Mouse (Mus musculus) kidney, embryonic 15.5 days (tissue): ENCODE data around the gene Fcer1g. TPM values are rescaled to one million over a fixed set of nuclear protein-coding genes. Genes with fewer than 3 reads are reported as not detected.

Experiments used
- ATAC-seq: fragments of 200-750 bp; cut with Nextera tagmentation; replicated peaks from 2 replicates; pipeline ENCODE4 v1.8.0; 2017; ENCODE audit warnings: moderate TSS enrichment; ENCODE audit not compliant: low FRiP score
- H3K27ac ChIP-seq: fragments of 300-500 bp; sonication (generic); 2 replicates; pipeline ENCODE4 v1.5.1; 2015; ENCODE audit warnings: mild to moderate bottlenecking, inconsistent platforms
- H3K27me3 ChIP-seq: fragments of 300-500 bp; sonication (generic); 2 replicates; pipeline ENCODE4 v1.6.1; 2015; ENCODE audit warnings: inconsistent platforms
- H3K36me3 ChIP-seq: fragments of 300-500 bp; sonication (generic); 2 replicates; pipeline ENCODE4 v1.6.1; 2015; ENCODE audit warnings: inconsistent platforms
- H3K4me1 ChIP-seq: fragments of 300-500 bp; sonication (generic); 2 replicates; pipeline ENCODE4 v1.6.1; 2015; ENCODE audit warnings: inconsistent platforms
- H3K4me2 ChIP-seq: fragments of 300-500 bp; sonication (generic); 2 replicates; pipeline ENCODE4 v1.6.1; 2015; ENCODE audit warnings: moderate library complexity, mild to moderate bottlenecking, inconsistent platforms
- H3K4me3 ChIP-seq: fragments of 300-500 bp; sonication (generic); replicated peaks from 2 replicates; pipeline ENCODE4 v1.5.1; 2015; ENCODE audit warnings: mild to moderate bottlenecking, inconsistent platforms
- H3K9ac ChIP-seq: fragments of 300-500 bp; sonication (generic); 2 replicates; pipeline ENCODE4 v1.6.1; 2015; ENCODE audit warnings: mild to moderate bottlenecking, inconsistent platforms
- H3K9me3 ChIP-seq: fragments of 300-500 bp; sonication (generic); replicated peaks from 2 replicates; pipeline ENCODE4 v1.6.1; 2016; ENCODE audit warnings: inconsistent platforms
- WGBS: fragments of 180-500 bp; shearing (Covaris S2); methylation state at CpG from one replicate; pipeline ENCODE4 v1.1.7; 2015; ENCODE audit warnings: mixed read lengths; 5-methylcytosine and 5-hydroxymethylcytosine counted together
- polyA plus RNA-seq: library from polyadenylated mRNA; unstranded; fragments of >200 nt; fragmentation: Nextera tagmentation; extraction: Ambion mirVana; gene quantifications from 2 replicates; pipeline ENCODE4 v1.2.1, GENCODE M21; 2015

The Fcer1g gene
- polyA plus RNA-seq, 1 experiment from 2014 or later, result 36.9 TPM

DNA sequence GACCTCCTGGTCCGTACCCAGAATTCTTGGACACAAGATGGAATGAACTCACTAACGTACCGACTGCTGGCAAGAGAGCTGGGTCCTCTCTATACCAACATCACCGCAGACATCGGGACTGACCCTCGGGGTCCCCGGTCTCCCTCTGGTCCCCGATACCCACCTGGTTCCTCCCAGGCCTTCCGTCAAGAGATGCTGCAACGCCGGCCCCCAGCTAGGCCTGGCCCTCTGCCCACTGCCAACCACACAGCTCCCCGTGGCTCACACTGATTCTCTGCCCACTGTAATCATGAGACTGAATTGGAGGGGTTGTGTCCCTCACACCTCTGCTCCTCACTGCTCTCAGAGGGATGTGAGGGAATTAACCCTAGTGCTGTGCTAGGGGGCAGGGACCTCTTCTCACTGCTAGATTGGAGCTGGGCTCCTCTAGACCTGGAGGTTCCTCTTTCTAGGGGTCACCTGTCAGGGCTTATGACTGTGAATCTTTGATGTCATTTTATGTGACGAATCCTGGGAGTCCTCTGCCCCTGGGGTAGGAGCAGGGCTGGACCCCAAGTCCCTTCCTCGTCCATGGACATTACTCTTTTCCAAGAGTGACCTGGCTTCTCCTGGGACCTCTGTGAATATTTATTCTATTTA is 42.1 kb upstream of the Fcer1g start:
- 0 out of 2 replicates have a peak overlapping the region, but pooled peaks have one; percentile 22 for H3K27ac ChIP-seq
- peaks cover 77% of the 10 kb centered on the region for H3K36me3 ChIP-seq
- no peak overlapping the region for H3K9ac ChIP-seq
- WGBS, result 89% methylated on average over 14 of the region's 14 CpGs
- H3K27me3 ChIP-seq, result no peaks in the 10 kb centered on the region
- no peak overlapping the region for H3K4me3 ChIP-seq
- H3K9me3 ChIP-seq, result no peaks in the 10 kb centered on the region
- no peak for ATAC-seq
- H3K4me2 ChIP-seq, result no peak overlapping the region
- peaks cover 24% of the 10 kb centered on the region for H3K4me1 ChIP-seq

DNA sequence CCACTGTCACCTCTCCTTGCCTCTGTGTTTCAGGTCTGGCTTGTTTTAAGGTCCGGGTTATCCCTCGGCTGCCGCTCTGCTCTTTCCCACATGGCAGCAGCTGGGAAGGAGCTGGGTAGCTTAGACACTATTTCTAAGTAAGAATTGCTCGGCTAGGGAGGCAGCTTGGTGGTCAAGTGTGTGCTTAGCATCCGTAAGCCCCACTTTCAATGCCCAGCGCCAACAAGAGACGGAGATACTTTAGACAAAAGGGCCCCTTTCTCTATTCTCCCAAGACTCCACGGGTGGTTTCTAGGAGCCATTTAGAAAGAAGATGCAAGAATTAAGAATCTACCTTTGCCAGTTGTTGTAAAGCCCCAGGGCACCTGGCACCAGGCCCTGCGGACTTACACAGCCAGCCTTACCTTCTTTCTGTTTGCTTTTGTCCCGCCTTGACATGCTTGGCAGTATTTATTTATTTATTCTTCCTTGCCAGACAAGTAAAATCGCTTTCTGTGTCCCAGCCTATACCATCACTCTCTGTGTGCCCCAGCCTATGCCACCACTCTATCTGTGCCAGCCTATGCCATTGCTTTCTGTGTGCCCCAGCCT is 41.1 kb upstream of the Fcer1g start:
- peaks cover 77% of the 10 kb centered on the region for H3K36me3 ChIP-seq

DNA sequence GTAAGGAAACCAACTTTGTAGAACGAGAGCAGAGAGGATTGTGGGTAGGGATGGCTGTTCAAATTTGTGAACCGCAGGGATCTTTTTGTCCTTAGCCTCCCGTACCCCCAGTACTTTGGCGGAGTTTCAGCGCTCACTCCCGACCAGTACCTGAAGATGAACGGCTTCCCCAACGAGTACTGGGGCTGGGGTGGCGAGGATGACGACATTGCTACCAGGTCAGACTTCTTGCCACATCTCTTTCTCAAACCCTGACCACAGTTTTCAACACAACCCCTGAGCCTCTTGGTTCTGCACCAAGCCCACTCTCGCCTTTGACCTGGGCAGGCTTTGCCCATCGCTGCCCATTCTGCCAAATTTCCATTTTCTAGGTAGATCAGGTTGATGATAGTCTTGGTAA is 40.0 kb upstream of the Fcer1g start:
- no peaks in the 10 kb centered on the region for H3K27me3 ChIP-seq
- H3K4me1 ChIP-seq, result peaks cover 24% of the 10 kb centered on the region
- no peak overlapping the region for H3K4me3 ChIP-seq
- H3K9me3 ChIP-seq, result no peaks in the 10 kb centered on the region
- H3K9ac ChIP-seq, result no peak overlapping the region
- H3K4me2 ChIP-seq, result no peak overlapping the region
- no peak overlapping the region for H3K27ac ChIP-seq
- H3K36me3 ChIP-seq, result peaks cover 75% of the 10 kb centered on the region
- 91% methylated on average over 12 of the region's 12 CpGs for WGBS
- ATAC-seq, result no peak

More for the DNA sequence above, 41.1 kb upstream of the Fcer1g start:
- no peak for ATAC-seq
- peaks cover 28% of the 10 kb centered on the region for H3K4me1 ChIP-seq
- no peak overlapping the region for H3K27ac ChIP-seq
- no peaks in the 10 kb centered on the region for H3K9me3 ChIP-seq
- H3K27me3 ChIP-seq, result no peaks in the 10 kb centered on the region
- 90% methylated on average over 11 of the region's 11 CpGs for WGBS
- no peak overlapping the region for H3K9ac ChIP-seq
- no peak overlapping the region for H3K4me3 ChIP-seq
- no peak overlapping the region for H3K4me2 ChIP-seq

GRCm38 (mm10) chr1:171272086-171272485 is 37.9 kb upstream of the Fcer1g start:
- H3K9ac ChIP-seq, result 0 out of 2 replicates have a peak overlapping the region, but pooled peaks have one; percentile 69
- no peaks in the 10 kb centered on the region for H3K9me3 ChIP-seq
- H3K27ac ChIP-seq, result no peak overlapping the region
- peaks cover 24% of the 10 kb centered on the region for H3K4me1 ChIP-seq
- H3K36me3 ChIP-seq, result peaks cover 55% of the 10 kb centered on the region
- ATAC-seq, result no peak
- H3K4me2 ChIP-seq, result peak overlapping the region; percentile 87
- peak overlapping the region; percentile 82 for H3K4me3 ChIP-seq
- no peaks in the 10 kb centered on the region for H3K27me3 ChIP-seq
- 93% methylated on average over 3 of the region's 3 CpGs for WGBS

- ATAC-seq, result no peak
- 0 out of 2 replicates have a peak overlapping the region, but pooled peaks have one; percentile 85 for H3K27ac ChIP-seq
Observed at GRCm38 (mm10) chr1:171271622-171272021, 37.5 kb upstream of the Fcer1g start.

GRCm38 (mm10) chr1:171271196-171271595 is 37.0 kb upstream of the Fcer1g start:
- Histone ChIP-seq H3K4me3 (peak overlapping the region; percentile 82), H3K36me3 (peaks cover 46% of the 10 kb centered on the region), H3K27ac (peak overlapping the region; percentile 85), H3K9ac (peak overlapping the region; percentile 69), H3K4me2 (peak overlapping the region; percentile 87), H3K27me3 (no peaks in the 10 kb centered on the region), H3K9me3 (no peaks in the 10 kb centered on the region), H3K4me1 (peaks cover 24% of the 10 kb centered on the region)
- ATAC-seq, result no peak
- 40% methylated on average over 9 of the region's 9 CpGs for WGBS

More at GRCm38 (mm10) chr1:171271622-171272021, 37.5 kb upstream of the Fcer1g start:
- WGBS, result 65% methylated on average over 10 of the region's 10 CpGs
- H3K27me3 ChIP-seq, result no peaks in the 10 kb centered on the region
- H3K4me3 ChIP-seq, result peak overlapping the region; percentile 82
- H3K4me1 ChIP-seq, result peaks cover 24% of the 10 kb centered on the region
- H3K4me2 ChIP-seq, result peak overlapping the region; percentile 87
- H3K9me3 ChIP-seq, result no peaks in the 10 kb centered on the region
- 0 out of 2 replicates have a peak overlapping the region, but pooled peaks have one; percentile 69 for H3K9ac ChIP-seq
- H3K36me3 ChIP-seq, result peaks cover 50% of the 10 kb centered on the region

- Histone ChIP-seq H3K4me2 (peak overlapping the region; percentile 87), H3K27me3 (no peaks in the 10 kb centered on the region), H3K36me3 (peaks cover 39% of the 10 kb centered on the region), H3K4me3 (peak overlapping the region; percentile 82), H3K27ac (peak overlapping the region; percentile 85), H3K4me1 (peaks cover 24% of the 10 kb centered on the region), H3K9me3 (no peaks in the 10 kb centered on the region), H3K9ac (peak overlapping the region; percentile 69)
- WGBS, result under 1% methylated on average over 17 of the region's 19 CpGs
- ATAC-seq, result peak; percentile 90
Observed at GRCm38 (mm10) chr1:171270573-171270900, 36.4 kb upstream of the Fcer1g start.

DNA sequence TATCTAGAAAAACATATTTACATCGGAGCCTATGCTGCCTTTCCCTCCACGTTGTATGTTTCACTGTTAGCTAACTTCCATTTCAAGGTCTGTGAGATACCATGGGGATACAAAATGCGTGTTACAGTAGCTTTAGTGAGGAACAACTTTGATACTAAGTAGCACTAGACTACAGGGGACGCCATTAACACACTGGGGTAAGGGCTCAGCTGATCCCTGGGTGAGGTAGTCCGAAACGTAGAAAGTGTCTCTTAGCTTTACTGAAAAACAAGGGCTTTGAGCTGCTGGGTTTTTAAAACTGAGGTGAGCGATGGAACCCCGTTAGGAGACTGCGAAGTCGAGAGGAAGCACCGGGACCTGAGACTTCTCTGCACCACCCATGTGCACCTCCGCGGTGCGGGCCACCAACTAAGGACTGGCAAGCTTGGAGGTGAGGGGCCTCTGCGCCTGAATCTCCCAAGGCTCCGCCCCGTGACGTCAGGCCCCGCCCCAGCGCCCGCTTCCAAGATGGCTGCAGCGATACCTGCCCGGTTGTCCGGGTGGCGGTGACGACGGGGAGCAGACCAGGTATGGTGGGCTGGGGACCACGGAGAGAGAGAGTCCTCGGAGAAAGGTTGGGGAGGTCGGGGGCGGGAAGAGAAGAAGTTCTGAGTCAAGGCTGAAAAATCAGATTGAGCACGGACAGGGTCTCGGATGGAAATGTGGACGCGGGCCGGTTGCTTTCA is 35.8 kb upstream of the Fcer1g start, which contains the start of gene B4galt3:
TSS of gene B4galt3 (plus strand) at position 481 of the 725 bp plus-strand sequence.
- Histone ChIP-seq H3K27ac (peak within 1 kb of the TSS; percentile 85), H3K9ac (peak within 1 kb of the TSS; percentile 69), H3K9me3 (no peaks in the 10 kb centered on the region), H3K27me3 (no peaks in the 10 kb centered on the region), H3K4me1 (peaks cover 24% of the 10 kb centered on the region), H3K4me2 (peak within 1 kb of the TSS; percentile 87), H3K36me3 (peaks cover 34% of the 10 kb centered on the region), H3K4me3 (peak within 1 kb of the TSS; percentile 82)
- peak; percentile 95 for ATAC-seq
- 3% methylated on average over 36 of the region's 36 CpGs for WGBS

- no peak for ATAC-seq
- no peak overlapping the region for H3K4me2 ChIP-seq
- no peaks in the 10 kb centered on the region for H3K27me3 ChIP-seq
- H3K4me1 ChIP-seq, result peaks cover 29% of the 10 kb centered on the region
- WGBS, result 67% methylated on average over 1 of the region's 1 CpGs
- H3K4me3 ChIP-seq, result no peak overlapping the region
- no peaks in the 10 kb centered on the region for H3K9me3 ChIP-seq
- H3K27ac ChIP-seq, result no peak overlapping the region
- H3K36me3 ChIP-seq, result peaks cover 17% of the 10 kb centered on the region
- H3K9ac ChIP-seq, result no peak overlapping the region
Observed at GRCm38 (mm10) chr1:171268341-171268740, 34.2 kb upstream of the Fcer1g start.

- peaks cover 31% of the 10 kb centered on the region for H3K4me1 ChIP-seq
- WGBS, result 76% methylated on average over 4 of the region's 4 CpGs
- no peak overlapping the region for H3K9ac ChIP-seq
- H3K27ac ChIP-seq, result no peak overlapping the region
- no peaks in the 10 kb centered on the region for H3K9me3 ChIP-seq
- H3K27me3 ChIP-seq, result no peaks in the 10 kb centered on the region
- no peak overlapping the region for H3K4me2 ChIP-seq
- no peaks in the 10 kb centered on the region for H3K36me3 ChIP-seq
- ATAC-seq, result no peak
- no peak overlapping the region for H3K4me3 ChIP-seq
Observed at GRCm38 (mm10) chr1:171265971-171266744, 32.0 kb upstream of the Fcer1g start.

DNA sequence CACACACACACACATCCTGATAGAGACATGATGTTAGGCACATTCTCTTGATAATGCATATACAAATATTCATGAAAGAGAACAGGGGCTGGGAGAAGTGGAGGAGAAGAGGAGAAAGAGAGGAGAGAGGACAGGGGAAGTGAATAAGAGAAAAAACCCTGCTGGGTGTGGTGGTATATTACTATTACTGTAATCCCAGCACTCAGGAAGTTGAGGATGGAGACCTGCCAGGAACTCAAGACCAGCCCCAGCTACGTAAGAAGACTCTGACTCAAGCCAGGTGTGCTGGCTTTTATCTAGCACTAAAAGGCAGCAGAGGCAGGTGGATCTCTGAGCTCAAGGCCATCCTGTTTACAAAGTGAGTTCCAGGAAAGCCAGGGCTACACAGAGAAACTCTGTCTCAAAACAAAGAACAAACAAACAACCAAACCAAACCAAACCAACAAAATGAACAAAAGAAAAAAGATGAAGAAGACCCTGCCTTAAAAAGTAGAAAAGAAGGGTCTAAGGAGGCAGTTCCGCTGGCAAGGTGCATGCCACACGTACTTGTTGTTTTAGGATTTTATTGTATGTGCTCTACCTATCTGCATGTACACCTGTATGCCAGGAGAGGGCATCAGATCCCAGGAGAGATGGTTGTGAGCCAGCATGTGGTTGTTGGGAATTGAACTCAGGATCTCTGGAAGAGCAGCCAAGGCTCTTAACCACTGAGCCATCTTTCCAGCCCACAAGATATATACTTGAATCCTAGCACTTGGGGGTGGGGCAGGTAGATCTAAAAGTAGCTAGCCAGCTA is 29.7 kb upstream of the Fcer1g start:
- Histone ChIP-seq H3K4me2 (peak overlapping the region; percentile 50; the same call in 1 of the 2 replicates), H3K27ac (peak overlapping the region; percentile 90), H3K4me1 (peaks cover 27% of the 10 kb centered on the region), H3K9me3 (no peaks in the 10 kb centered on the region), H3K4me3 (no peak overlapping the region), H3K9ac (no peak overlapping the region), H3K36me3 (peaks cover 8% of the 10 kb centered on the region), H3K27me3 (no peaks in the 10 kb centered on the region)
- no peak for ATAC-seq
- WGBS, result 78% methylated on average over 3 of the region's 3 CpGs
